Mouse (Mus musculus): ENCODE measurements around the gene Hcar1.
A peak's percentile ranks its signal among the peaks of the same experiment; 100 is the strongest.

Gene Hcar1

DNA sequence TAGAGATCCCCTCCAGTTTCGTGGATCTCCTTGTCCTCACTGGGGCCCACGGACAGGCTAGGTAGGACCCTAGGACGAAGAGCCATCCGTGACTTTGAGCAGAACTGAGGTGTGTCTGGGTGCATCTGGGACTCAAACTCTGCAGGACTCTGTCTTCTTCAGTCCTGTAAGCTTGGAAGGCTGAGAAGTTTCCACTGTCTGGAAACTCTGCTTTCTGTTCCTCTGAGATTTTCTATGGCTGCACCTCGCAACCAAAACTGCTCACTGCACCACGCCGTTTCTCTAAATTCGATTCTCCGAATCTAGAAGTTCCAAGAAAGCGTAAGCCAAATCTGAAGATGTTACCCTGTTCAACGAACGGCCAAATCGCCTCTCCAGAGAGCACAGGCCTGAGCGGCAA lies 15.9 kb downstream of the Hcar1 start:
- no peak for DNase-seq (ENCODE audit: low read depth, low spot score)

DNA sequence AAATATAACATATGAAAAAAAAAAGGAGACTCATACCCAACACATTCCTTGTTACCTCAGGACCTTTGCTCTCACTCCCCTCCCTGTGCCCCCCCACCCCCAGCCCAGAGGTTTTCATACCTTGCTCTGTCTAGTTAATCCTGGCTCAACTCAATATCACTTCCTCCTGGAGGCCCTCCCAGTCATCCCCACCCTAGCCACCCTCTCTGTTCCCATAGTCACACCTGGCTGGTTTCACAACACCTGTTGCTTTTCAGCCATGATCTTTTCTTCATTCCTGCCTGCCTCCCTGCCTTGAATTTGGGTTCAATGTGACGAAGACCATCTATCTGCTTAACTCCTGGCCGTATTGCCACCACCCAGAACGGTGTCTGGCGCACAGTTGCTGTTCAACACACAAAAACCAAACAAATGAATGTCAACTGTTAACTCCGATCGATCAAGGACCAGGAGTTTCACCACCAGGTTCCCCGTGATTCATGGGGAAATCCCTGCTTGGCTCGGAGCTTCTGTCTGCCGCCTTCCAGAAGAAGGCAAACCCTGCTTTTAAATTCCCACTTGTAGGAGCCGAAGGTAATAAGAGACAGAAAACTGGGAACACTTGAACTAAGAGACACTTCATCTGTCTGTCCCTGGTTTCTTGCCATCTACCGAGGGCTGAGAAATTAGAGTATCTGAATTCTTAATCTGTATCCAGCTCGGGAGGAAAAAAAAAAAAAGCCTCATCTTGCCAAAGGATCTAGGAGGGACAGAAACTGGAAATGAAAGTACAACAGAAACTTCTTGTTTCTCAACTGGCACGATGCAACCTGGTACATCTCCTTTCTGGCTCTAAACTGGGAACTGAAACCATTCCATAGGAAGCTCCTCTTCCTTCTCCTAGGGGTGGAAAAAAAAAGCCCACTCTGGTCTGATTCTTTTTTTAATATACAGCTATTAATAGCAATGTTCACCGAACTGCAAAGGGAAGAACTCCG lies 17.2 kb downstream of the Hcar1 start:
- DNase-seq (ENCODE audit: low read depth, low spot score), result no peak

DNA sequence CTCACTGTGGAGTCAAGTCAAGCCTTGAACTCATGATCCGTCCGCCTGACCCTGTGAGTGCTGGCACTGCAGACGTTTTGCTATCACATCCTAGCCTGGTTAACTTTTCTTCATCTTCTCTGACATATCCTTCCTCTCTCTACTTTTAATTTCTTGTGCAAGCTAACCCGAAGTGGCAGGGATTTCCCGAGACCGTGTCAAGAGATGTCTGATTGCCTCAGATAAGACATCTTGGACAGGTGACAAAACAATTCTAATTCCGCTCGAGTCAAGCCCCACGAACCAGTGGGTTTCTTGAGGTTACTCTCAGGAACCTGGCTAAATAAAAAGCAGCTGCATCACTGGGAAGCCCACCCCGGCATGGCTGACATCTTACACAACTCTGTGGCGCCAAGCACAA lies 21.0 kb downstream of the Hcar1 start:
- no peak for DNase-seq (ENCODE audit: low read depth, low spot score)

DNA sequence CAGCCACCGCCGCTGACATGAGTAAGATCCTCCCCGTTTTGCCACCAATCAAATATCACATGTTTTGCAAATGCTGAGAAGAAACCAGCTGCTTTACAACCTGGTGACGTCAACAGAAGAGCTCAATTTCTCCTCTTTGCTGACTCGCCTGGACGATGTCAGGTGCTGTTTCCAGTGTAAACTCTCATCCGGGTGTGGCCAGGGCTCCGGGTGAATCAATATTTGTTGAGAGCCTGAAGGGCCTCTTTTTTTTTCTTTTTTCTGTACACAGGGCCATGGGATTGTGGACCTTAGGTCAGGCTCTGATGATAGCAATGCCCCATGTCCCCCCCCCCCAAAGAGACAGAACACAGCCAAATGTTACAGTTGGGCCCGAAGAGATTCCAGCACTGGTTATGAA lies 25.3 kb downstream of the Hcar1 start:
- DNase-seq (ENCODE audit: low read depth, low spot score), result no peak

DNA sequence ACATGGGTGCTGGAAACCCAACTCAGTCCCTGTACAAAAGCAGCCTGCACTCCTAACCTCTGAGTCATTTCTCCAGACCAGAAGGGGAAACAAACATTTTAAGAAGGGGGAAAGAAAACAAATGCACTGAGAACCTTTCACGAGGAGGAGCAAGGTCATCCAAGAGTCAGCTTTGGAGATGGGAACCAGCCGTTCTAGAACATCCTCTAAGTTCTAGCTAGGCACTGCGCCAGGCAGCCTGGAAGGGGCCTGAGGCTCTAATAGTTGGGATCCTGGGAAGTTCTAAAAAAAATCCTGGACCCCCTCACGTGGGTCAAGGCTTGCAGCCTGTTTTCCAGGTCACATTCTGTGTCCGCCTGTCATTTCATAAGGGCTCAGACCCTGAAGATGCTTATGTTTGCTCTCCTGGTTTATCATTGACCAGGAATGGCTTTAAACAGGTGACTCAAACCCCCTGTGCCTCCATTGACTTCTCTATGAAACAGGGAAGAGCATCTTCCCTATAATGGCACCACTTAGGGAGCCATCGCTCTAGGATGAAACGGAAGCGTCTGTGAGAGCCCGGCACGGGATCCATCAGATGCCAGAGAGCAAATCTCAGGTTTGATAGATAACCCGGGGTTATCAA lies 25.8 kb downstream of the Hcar1 start:
- no peak for DNase-seq (ENCODE audit: low read depth, low spot score)

DNA sequence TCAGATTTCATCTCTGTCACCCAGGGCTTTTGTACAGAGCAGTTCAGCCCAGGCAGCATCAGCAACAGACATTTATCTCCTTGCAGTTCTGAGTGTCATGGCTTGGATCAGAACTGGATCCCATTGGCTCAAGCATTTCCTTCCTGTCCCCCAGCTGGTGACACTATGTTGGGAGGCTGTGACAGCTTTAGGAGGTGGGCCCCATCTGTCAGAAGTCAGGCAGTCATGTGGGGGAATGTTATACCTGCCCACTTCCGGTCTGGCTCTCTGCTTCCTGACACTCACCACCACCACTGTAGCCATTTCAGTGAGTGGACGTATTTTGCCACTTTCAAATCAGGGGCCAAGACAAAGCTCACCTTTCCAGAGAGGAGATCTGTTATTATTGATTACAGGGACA lies 28.4 kb downstream of the Hcar1 start:
- DNase-seq (ENCODE audit: low read depth, low spot score), result no peak

DNA sequence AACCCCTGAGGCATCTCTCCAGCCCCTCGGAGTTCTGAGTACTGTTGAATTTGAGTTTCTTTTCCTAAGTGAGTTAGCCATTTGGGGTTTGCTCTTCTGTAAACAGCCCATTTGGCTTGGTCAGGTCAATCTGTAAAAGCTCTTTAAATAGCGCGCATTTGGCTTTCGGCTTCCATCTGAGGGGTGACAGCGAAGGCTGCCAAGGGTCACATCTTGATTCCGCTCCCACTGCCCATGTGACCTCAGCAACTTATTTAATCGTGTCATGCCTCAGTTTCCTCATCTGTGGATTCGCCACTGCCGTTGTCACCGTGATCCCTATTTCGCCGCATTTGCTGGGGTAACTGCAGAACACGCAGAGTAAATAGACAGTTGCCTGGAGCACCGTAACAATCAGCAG lies 35.5 kb downstream of the Hcar1 start:
- no peak for DNase-seq (ENCODE audit: low read depth, low spot score)

DNA sequence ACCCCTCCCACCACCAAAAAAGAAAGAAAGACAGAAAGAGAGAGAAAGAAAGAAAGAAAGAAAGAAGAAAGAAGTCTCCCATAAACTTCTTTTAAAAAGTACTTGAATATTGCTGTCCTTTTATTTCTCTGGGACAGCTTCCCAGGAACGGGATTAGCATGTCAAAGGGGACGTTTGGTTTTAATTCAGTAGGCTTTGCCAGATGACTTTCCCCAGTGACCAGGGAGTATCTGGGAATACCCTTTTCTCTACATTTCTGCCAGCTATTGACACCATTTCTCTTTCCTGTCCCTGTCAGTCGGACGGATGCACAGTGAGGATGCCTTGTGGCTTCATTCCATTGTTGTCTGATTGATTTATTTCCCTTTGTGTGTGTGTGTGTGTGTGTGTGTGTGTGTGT lies 36.0 kb downstream of the Hcar1 start:
- DNase-seq (ENCODE audit: low read depth, low spot score), result no peak

DNA sequence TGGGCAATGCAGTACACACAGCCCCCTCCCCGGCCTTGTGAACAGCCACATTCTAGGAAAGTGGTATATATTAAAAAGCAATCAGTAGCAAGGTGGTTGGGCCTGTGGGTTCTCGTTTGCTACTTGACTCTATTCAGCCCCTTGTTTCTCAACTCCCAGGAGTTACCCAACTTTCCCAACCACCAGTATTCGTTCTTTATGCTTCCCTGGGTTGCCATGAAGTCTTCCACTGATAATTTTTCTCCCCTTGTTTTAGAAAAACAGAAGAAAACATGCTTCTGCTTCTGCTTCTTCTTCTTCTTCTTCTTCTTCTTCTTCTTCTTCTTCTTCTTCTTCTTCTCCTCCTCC lies 36.9 kb downstream of the Hcar1 start:
- no peak for DNase-seq (ENCODE audit: low read depth, low spot score)

DNA sequence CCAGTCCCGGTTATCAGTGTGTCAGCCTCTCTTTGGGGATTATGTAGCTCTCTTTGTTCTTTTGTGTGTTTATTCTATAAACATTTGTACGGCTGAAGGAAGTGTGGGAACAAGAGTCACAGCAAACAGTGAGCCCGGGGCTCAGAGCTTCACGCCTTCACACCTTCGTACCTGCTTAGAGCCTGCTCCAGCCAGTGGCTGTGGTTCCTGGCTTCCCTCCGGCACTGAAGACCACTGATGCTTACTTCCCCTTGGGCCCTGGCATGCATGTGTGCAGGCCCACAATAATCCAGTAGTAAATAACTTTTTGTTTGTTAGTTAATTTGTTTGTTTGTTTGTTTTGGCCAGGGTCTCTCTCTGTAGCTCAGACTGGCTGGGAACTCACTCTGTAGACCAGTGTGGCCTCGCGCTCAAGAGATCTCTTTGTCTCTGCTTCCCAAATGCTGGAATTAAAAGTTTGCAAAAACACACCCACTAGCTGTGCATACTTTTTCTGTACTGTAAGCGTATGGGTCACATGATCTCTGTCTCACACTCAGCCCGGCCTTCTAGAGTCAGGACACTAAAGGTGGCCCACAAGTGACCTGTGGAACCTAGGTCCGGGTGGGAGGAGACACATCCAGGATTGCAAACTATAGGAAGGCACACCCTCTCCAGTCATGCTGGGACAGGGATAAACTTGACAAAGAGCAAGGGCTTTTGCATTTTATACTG lies 37.4 kb downstream of the Hcar1 start:
- no peak for DNase-seq (ENCODE audit: low read depth, low spot score)

DNA sequence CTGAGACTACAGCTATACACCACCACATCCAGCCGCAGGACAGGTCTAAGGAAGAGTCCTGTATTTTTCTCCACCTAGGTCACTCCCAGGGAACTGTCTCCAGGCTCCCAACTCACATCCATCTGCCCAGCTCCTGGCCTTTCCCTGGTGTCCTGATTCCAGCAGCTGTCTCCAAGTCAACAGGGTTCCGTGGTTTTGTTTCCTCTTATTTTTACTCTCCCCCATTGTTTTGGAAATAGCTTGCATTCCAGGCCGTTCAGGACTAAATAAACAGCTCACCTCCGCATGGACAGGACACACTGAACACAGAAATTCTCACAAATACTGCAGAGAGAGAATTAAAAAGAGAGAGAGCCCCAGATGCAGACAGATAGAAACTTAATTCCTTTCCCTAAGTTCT lies 42.4 kb downstream of the Hcar1 start:
- DNase-seq (ENCODE audit: low read depth, low spot score), result peak; percentile 68

DNA sequence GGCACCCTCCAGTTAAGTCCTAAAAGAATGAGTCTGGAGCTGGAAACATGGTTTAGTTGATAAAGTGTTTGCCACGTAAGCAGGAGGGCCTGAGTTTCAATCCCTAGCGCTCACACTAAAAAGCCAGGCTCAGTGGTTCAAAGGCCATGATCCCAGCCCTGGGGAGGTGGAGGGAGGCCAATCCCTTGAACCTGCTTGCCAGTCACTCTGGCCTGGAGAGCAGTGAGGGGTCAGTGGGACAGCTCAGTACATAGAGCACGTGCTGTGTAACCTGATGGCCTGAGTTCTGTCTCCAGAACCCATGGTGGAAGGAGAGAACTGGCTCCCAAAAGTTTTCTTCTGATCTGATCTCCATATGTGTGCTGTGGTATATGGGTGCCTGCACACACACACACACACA lies 45.0 kb downstream of the Hcar1 start:
- DNase-seq (ENCODE audit: low read depth, low spot score), result no peak

DNA sequence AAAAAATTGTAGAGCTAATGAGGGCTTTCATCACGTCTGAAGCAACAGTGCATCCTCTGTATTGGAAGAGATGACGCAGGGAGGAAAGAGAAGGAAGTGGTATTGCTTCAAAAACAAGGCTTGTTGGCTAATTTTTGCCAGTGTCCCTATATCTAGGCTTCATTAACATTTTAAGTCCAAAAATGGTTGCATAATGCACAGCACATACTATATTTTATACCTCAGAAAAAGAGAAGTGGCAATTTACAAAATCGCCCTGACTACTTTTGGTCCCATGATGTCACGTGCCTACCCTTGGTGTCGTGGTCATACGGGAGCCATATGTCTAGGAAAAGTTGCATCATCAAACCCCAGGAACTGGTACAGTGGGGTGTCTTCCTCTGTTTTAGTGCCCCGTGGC lies 47.5 kb downstream of the Hcar1 start:
- no peak for DNase-seq (ENCODE audit: low read depth, low spot score)

DNA sequence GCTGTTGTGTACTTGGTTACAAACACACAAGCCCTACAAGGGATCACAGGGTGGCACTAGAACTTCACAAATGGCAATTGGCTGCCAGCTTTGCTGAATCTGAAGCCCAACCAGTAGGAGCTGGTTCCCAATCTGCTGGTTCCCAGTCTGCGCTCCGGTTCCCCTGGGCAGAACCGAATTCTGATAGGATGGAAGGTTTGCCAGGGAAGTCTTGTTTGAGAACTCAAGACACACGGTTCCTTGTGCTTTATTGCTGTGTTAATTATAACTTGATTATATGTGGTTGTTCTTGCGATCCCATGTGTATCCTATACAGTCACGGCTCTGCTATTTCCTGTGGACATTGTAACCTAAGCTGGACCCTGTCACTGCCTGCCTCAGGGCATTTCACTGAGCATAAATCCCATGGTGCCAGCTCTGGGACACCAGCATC lies 52.1 kb downstream of the Hcar1 start:
- DNase-seq (ENCODE audit: low read depth, low spot score), result no peak

All from R1 (cell line).